Comparison of ENCODE assay signal across 8 mouse cellular contexts in the genomic region with DNA sequence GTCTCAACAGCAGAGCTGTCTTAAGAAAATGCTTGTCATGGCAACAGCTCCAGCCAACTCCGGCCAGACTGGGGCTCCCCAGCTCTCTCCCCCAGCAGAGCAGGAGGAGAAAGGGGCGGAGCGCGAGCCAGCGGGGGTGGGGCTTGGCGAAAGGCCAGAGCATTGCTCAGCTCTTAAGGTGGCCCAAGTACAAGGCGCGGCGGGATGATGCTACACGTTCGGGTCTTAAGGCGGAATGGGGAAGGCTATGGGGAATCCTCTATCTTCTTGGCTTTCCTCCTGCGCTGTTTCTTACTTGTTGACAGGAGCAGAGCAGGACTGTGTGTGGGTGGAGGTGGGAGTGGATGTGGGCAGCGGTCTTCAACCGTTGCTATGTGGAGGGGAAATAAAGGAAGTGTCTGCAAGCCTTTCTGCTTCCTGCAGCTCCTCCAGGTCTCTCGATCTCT. TPM values are rescaled to one million over a fixed set of nuclear protein-coding genes. Genes with fewer than 3 reads are reported as not detected.
DNase-seq lines count a peak whose midpoint lies in the region; ATAC-seq lines count a peak whose summit lies in the region.

A gene (minus strand): TSS at position 94 of the 446 bp plus-strand sequence.

- ATAC-seq in forebrain, embryonic 14.5 days: peak; percentile 91
- peak; percentile 89 for ATAC-seq in neural tube, embryonic 15.5 days (ENCODE audit: low FRiP score)

- under 1% methylated on average over 16 of the region's 16 CpGs for WGBS in forebrain, embryonic 14.5 days
- WGBS in neural tube, embryonic 15.5 days: under 1% methylated on average over 14 of the region's 16 CpGs

- intact Hi-C loops in heart, postnatal 14 days (cut with DNase I): loop anchor here (2.0 to 5.0 kb wide), 2 partner anchors 64 to 96 kb away; no protein-coding TSS in a partner anchor

- H3K27ac ChIP-seq in forebrain, embryonic 14.5 days (ENCODE audit: low read depth, low read length): no peak within 1 kb of the TSS
- H3K27ac ChIP-seq in neural tube, embryonic 15.5 days (replicated peaks): peak within 1 kb of the TSS; percentile 56

- peaks cover 15% of the 10 kb centered on the region for H3K4me1 ChIP-seq in forebrain, embryonic 14.5 days (ENCODE audit: control insufficient read depth, insufficient read depth, low read length)
- H3K4me1 ChIP-seq in neural tube, embryonic 15.5 days: peaks cover 39% of the 10 kb centered on the region

- peaks cover 6% of the 10 kb centered on the region; the same call in 1 of the 2 replicates for H3K27me3 ChIP-seq in forebrain, embryonic 14.5 days (replicated peaks; ENCODE audit: control insufficient read depth, insufficient read depth, low read length)
- no peaks in the 10 kb centered on the region; the same call in 1 of the 2 replicates for H3K27me3 ChIP-seq in neural tube, embryonic 15.5 days (replicated peaks)

- H3K4me3 ChIP-seq in forebrain, embryonic 14.5 days (ENCODE audit: low read depth, low read length): peak within 1 kb of the TSS; percentile 40
- H3K4me3 ChIP-seq in neural tube, embryonic 15.5 days (replicated peaks): peak within 1 kb of the TSS; percentile 58

- peak within 1 kb of the TSS; percentile 87 for H3K4me2 ChIP-seq in forebrain, embryonic 14.5 days (ENCODE audit: low read length)
- peak within 1 kb of the TSS; percentile 91 for H3K4me2 ChIP-seq in neural tube, embryonic 15.5 days

- no peaks in the 10 kb centered on the region for H3K9me3 ChIP-seq in forebrain, embryonic 14.5 days (replicated peaks; ENCODE audit: control insufficient read depth, low read length)
- no peaks in the 10 kb centered on the region for H3K9me3 ChIP-seq in neural tube, embryonic 15.5 days (replicated peaks)

- DNase-seq in ES-CJ7 (ENCODE audit: low read depth, low spot score): peak; percentile 94
- DNase-seq in cerebellum, adult 11 months: peak; percentile 94
- DNase-seq in forebrain, embryonic 14.5 days (ENCODE audit: low spot score): peak; percentile 91
- DNase-seq in heart, postnatal 14 days: peak; percentile 97 to 98
- peak; percentile 94 for DNase-seq in layer of hippocampus, adult 11-12 months (ENCODE audit: low spot score)
- peak; percentile 95 to 96 for DNase-seq in lung, adult 18-20 months
- peak; percentile 91 for DNase-seq in testis, postnatal 14 days (ENCODE audit: low spot score)

- H3K36me3 ChIP-seq in forebrain, embryonic 14.5 days (ENCODE audit: control insufficient read depth, insufficient read depth, low read length): no peaks in the 10 kb centered on the region
- no peaks in the 10 kb centered on the region for H3K36me3 ChIP-seq in neural tube, embryonic 15.5 days

- H3K9ac ChIP-seq in forebrain, embryonic 14.5 days (ENCODE audit: low read length): peak within 1 kb of the TSS; percentile 55
- H3K9ac ChIP-seq in neural tube, embryonic 15.5 days (replicated peaks): peak within 1 kb of the TSS; percentile 61

RNA-seq across cellular contexts. Expression of the gene that starts here (rescaled TPM):
- polyA plus RNA-seq in forebrain, embryonic 14.5 days (2014; fragmentation: Nextera tagmentation; extraction: Ambion mirVana): 10.2 and 14.1 TPM in 2 replicates
- 10 to 100 TPM; 29.9 to 32.2 TPM for total RNA-seq in heart, postnatal 14 days (2021)
- polyA plus RNA-seq in neural tube, embryonic 15.5 days (2015; fragmentation: Nextera tagmentation; extraction: Ambion mirVana): 13.6 and 17.1 TPM in 2 replicates
